Mouse (Mus musculus) cortical plate, adult 2 months (tissue): ENCODE measurements at regions not wholly inside any gene's neighbourhood (a gene's known extent, or its start where the extent isn't known, plus 50 kb on each side); places are given as distances from the start of the nearest gene placed in this dataset.

Experiments
- CTCF ChIP-seq: fragments of 200-500 bp; IDR thresholded peaks from 2 replicates; pipeline ENCODE4 v1.5.1; 2011; ENCODE audit warnings: mild to moderate bottlenecking, control low read depth, low read length; ENCODE audit not compliant: insufficient read depth; ENCODE audit errors: extremely low read depth
- POLR2A ChIP-seq: fragments of 200-500 bp; IDR thresholded peaks from 2 replicates; pipeline ENCODE4 v1.6.1; 2011; ENCODE audit warnings: mild to moderate bottlenecking, low read length, control low read depth; ENCODE audit not compliant: insufficient read depth; ENCODE audit errors: extremely low read depth

GRCm38 (mm10) chr9:23009462-23010183, 213.3 kb upstream of the Bmper start:
- no peak for TF ChIP-seq CTCF
- TF ChIP-seq POLR2A, result no peak
